Mouse (Mus musculus): ENCODE data around the gene Btn2a2.

GRCm38 (mm10) chr13:23500424-23501200, 12.0 kb upstream of the Btn2a2 start:
- no peak for TF ChIP-seq GATA1 (IDR thresholded peaks at IDR 0.05; ENCODE audit: borderline replicate concordance, low read length)
- no peak for TF ChIP-seq CTCF (IDR thresholded peaks at IDR 0.05; ENCODE audit: low read depth, low read length)

Measured in G1E (cell line).